Mouse (Mus musculus): Measurements from ENCODE around the gene Tspan2.

DNA sequence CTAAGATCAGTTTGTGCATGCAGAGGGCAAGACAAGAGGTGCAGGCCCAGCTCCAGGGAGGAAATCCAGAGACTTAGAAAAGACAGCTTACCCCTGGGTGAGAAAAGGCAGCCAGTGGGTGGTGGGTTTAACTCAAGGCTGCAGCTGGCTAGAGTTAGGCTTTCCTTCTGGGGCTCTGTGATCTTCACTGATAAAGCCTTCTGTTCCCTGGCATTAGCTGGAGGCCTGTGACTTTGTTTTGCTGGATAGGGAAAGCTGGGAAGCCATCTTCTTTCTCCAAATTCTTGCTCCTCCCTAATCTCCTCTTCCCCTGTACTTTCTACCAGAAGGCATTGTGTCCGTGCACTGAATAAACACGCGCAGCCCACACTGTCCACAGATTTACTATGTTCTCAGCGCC lies 8.4 kb downstream of the Tspan2 start:
- TF ChIP-seq CTCF (IDR thresholded peaks at IDR 0.05; ENCODE audit: low read depth) (no peak), EP300 (IDR thresholded peaks at IDR 0.05; ENCODE audit: low read depth) (no peak)
